Mouse (Mus musculus): ENCODE measurements at regions not wholly inside any gene's neighbourhood (a gene's known extent, or its start where the extent isn't known, plus 50 kb on each side); places are given as distances from the start of the nearest gene placed in this dataset.

DNA sequence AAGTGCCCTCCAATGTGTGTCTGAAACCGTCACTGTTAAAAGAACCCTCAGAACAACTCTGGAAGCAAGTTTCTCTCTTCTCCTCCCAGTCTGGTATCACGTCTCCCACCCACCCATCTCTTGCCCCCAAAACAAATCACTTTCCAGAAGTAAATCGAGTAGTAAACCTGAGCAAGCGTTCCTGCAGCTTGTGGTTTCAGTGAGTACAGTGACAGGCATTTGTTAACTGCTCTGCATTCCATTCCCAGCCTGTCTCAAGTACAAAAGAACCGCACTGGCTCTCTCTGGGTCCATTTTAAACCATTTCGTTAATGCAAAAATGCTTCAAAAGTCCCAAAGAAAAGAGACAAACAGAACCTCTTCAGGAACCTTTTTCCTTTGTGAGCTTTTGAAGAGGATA is 77.1 kb downstream of the Aptx start:
- TF ChIP-seq CTCF (IDR thresholded peaks at IDR 0.05) (no peak), EP300 (IDR thresholded peaks at IDR 0.05) (no peak)

Data from lung, postnatal 0 days (tissue).